Mouse (Mus musculus) myocyte (in vitro differentiated cells): Measurements from ENCODE around the gene Tpgs1. TPM values are rescaled to one million over a fixed set of nuclear protein-coding genes. Genes with fewer than 3 reads are reported as not detected.

ENCODE experiments used
- H3K27me3 ChIP-seq: one replicate; pipeline ENCODE4 v1.6.1; 2011; ENCODE audit not compliant: control insufficient read depth, insufficient read depth, insufficient read length
- H3K36me3 ChIP-seq: one replicate; pipeline ENCODE4 v1.6.1; 2011; ENCODE audit not compliant: control insufficient read depth, insufficient read depth
- H3K4me2 ChIP-seq: one replicate; pipeline ENCODE4 v1.6.1; 2011; ENCODE audit warnings: low read depth, control low read depth
- H3K4me3 ChIP-seq: one replicate; pipeline ENCODE4 v1.5.1; 2011; ENCODE audit warnings: mild to moderate bottlenecking, control low read depth, moderate library complexity
- H3K79me2 ChIP-seq: one replicate; pipeline ENCODE4 v1.6.1; 2011; ENCODE audit not compliant: control insufficient read depth, insufficient read depth
- H3ac ChIP-seq: one replicate; pipeline ENCODE4 v1.6.1; 2011; ENCODE audit not compliant: control insufficient read depth, insufficient read length
- CEBPB ChIP-seq: IDR thresholded peaks from 2 replicates; pipeline ENCODE4 v1.6.1; 2011; ENCODE audit warnings: mild to moderate bottlenecking, moderate library complexity; ENCODE audit not compliant: poor library complexity, insufficient read depth, severe bottlenecking
- E2F4 ChIP-seq: IDR thresholded peaks from one replicate; pipeline ENCODE4 v1.6.1; 2011; ENCODE audit warnings: mild to moderate bottlenecking, control low read depth, moderate library complexity; ENCODE audit not compliant: insufficient read depth
- MAX ChIP-seq: IDR thresholded peaks from one replicate; pipeline ENCODE4 v1.6.1; 2011; ENCODE audit warnings: low read depth, mild to moderate bottlenecking, control low read depth
- MYOD1 ChIP-seq, 3 experiments: IDR thresholded peaks; one replicate each; pipeline ENCODE4 v1.6.1; 2011; ENCODE audit warnings: control low read depth in 2 of 3, low read depth in 2 of 3, mild to moderate bottlenecking in 2 of 3, moderate library complexity in 1 of 3; ENCODE audit not compliant: insufficient read length in 2 of 3, control insufficient read depth in 1 of 3
- MYOG ChIP-seq, 3 experiments: IDR thresholded peaks; one replicate each; pipeline ENCODE4 v1.6.1; 2011; ENCODE audit warnings: control low read depth in 2 of 3, low read depth in 2 of 3, mild to moderate bottlenecking in 2 of 3; ENCODE audit not compliant: insufficient read length in 2 of 3, control insufficient read depth in 1 of 3, insufficient read depth in 1 of 3
- POLR2A ChIP-seq: IDR thresholded peaks from one replicate; pipeline ENCODE4 v1.6.1; 2011; ENCODE audit warnings: low read depth, mild to moderate bottlenecking, control low read depth, moderate library complexity; ENCODE audit not compliant: insufficient read length
- POLR2AphosphoS2 ChIP-seq: IDR thresholded peaks from one replicate; pipeline ENCODE4 v1.6.1; 2011; ENCODE audit warnings: low read depth, control low read depth; ENCODE audit not compliant: insufficient read length
- REST ChIP-seq: IDR thresholded peaks from one replicate; pipeline ENCODE4 v1.6.1; 2011; ENCODE audit warnings: mild to moderate bottlenecking, control low read depth, moderate library complexity; ENCODE audit not compliant: insufficient read depth, insufficient read length
- SRF ChIP-seq: IDR thresholded peaks from one replicate; pipeline ENCODE4 v1.6.1; 2011; ENCODE audit warnings: low read depth; ENCODE audit not compliant: control insufficient read depth, insufficient read length
- TCF12 ChIP-seq: IDR thresholded peaks from one replicate; pipeline ENCODE4 v1.6.1; 2011; ENCODE audit warnings: mild to moderate bottlenecking, control low read depth; ENCODE audit not compliant: poor library complexity, insufficient read depth, severe bottlenecking
- TCF3 ChIP-seq: IDR thresholded peaks from one replicate; pipeline ENCODE4 v1.6.1; 2011; ENCODE audit warnings: low read depth, control low read depth; ENCODE audit not compliant: insufficient read length
- USF1 ChIP-seq: IDR thresholded peaks from one replicate; pipeline ENCODE4 v1.6.1; 2011; ENCODE audit warnings: low read depth, mild to moderate bottlenecking, control low read depth, moderate library complexity
- polyA plus RNA-seq: library from polyadenylated mRNA; unstranded; fragments of >200 nt; fragmentation: generic; extraction: Trizol; gene quantifications from one replicate; pipeline ENCODE4 v1.2.1, GENCODE M21; 2012; ENCODE audit warnings: missing spikeins

Tpgs1 gene
- polyA plus RNA-seq, 1 experiment = 80.2 TPM

DNA sequence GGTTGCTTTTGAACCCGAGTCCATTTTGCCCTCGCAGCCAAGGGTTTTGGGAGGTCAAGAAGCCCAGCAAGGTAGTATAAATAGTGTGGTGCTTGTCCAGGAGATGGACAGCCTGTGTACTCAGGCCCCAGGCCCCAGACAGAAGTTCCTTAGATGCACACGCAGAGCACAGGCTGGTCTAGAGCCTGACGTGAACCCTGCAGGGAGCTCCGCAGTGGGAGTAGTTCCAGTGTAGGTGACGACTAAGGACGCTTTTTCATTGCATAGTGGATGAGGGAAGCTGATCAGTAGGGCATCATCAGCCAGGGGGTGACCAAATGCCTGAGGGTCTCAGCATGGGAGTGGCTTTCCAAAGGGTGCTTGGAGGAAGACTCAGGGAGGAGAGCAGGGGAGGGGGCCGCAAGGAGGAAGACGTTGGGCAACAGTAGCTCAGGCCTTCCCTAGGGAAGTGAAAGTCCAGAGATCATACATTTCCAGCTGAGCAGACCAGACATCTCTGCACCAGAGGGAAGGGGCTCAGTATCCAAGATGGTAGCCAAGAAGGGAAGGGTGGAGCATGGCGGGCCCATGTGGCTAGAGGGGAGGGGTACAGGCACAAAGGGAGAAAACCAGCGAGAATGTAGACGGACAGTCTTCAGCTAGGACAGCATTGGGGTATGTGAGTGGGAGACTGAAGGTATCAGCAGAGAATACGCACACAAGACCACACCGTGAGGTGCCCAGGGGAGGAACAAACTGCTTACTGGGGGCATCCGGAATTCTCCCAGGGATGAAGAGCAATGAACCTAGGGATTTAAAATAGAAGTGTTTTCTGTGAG is 1.1 kb downstream of the Tpgs1 start:
- no peak for TF ChIP-seq USF1
- TF ChIP-seq MAX = no peak
- TF ChIP-seq E2F4 = no peak
- no peak for TF ChIP-seq MYOG (IDR thresholded peaks at IDR 0.05; ENCODE audit: control insufficient read depth in 1 of 3, insufficient read depth in 1 of 3, insufficient read length in 2 of 3, low read depth in 2 of 3)
- no peak for TF ChIP-seq TCF12
- TF ChIP-seq CEBPB = no peak
- TF ChIP-seq REST = no peak
- TF ChIP-seq POLR2A = no peak
- no peak for TF ChIP-seq SRF
- TF ChIP-seq POLR2AphosphoS2 = no peak
- no peak for TF ChIP-seq MYOD1 (IDR thresholded peaks at IDR 0.05; ENCODE audit: control insufficient read depth in 1 of 3, insufficient read length in 2 of 3, low read depth in 2 of 3)
- no peak for TF ChIP-seq TCF3
- Histone ChIP-seq H3K27me3 (peaks cover 6% of the 10 kb centered on the region), H3K4me2 (peak overlapping the region; percentile 92), H3K79me2 (peaks cover 14% of the 10 kb centered on the region), H3K4me3 (peak overlapping the region; percentile 74), H3K36me3 (no peaks in the 10 kb centered on the region), H3ac (peak overlapping the region; percentile 30)

DNA sequence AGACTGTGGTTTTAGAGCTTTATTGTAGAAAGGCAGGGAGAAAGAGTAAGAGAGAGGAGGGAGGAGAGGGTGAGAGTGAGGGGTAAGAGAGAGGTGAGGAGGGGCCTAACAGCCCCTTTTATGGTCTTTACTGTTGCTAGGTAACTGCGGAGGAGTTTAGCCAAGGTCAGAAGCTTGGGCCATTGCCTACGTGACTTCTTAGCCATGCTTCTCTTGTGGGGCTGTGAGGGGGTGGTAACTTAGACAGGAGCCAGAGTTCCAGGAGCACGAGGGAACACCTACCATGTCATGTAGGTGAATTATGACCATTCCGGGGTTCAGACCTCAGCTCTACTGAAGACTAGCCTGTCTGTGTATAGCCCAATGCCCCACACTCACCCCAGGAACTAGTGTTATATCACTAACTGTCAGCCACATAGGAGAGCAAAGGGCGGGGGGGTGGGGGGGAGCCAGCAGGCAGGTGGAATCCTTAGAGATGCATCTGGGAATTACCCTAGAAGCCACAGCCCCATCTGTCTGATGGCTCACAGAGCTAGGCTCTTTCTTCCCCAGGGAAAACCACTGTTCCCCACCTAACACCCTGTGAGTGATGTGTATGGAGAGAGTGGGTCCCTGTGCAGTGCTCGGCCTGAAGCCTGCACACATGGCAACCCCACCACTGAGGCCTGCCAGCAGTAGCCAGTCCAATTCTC is 2.4 kb downstream of the Tpgs1 start:
- H3K27me3 ChIP-seq = peaks cover 1% of the 10 kb centered on the region
- H3K36me3 ChIP-seq = no peaks in the 10 kb centered on the region
- H3K4me2 ChIP-seq = no peak overlapping the region
- H3ac ChIP-seq = no peak overlapping the region
- H3K79me2 ChIP-seq = peaks cover 14% of the 10 kb centered on the region
- TF ChIP-seq MYOG (IDR thresholded peaks at IDR 0.05; ENCODE audit: control insufficient read depth in 1 of 3, insufficient read depth in 1 of 3, insufficient read length in 2 of 3, low read depth in 2 of 3) = no peak
- TF ChIP-seq TCF12 = no peak
- no peak for TF ChIP-seq CEBPB
- TF ChIP-seq MAX = no peak
- no peak for TF ChIP-seq POLR2AphosphoS2
- TF ChIP-seq REST = no peak
- no peak for TF ChIP-seq TCF3
- TF ChIP-seq MYOD1 (IDR thresholded peaks at IDR 0.05; ENCODE audit: control insufficient read depth in 1 of 3, insufficient read length in 2 of 3, low read depth in 2 of 3) = no peak
- TF ChIP-seq SRF = no peak
- TF ChIP-seq E2F4 = no peak
- no peak overlapping the region for H3K4me3 ChIP-seq

DNA sequence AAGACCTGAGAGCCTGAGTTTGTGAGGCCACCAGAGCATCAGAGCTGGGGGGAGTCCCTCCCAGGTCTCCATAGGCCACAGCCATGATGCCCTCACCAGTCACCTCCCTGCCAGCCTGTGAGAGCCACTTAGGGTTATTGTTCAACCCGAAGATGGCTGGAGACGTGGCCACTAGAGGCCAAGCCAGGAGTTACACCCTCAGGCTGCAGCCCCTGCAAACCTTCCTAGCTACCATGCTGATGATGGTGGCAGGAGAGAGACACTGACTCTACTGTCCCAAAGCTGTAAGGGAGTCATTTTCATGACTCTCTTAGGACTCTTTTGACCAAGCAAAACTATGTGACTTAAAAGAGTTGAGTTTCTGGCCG is 2.9 kb downstream of the Tpgs1 start:
- Histone ChIP-seq H3K79me2 (peaks cover 14% of the 10 kb centered on the region), H3K36me3 (no peaks in the 10 kb centered on the region), H3ac (no peak overlapping the region), H3K27me3 (no peaks in the 10 kb centered on the region), H3K4me3 (no peak overlapping the region), H3K4me2 (no peak overlapping the region)
- TF ChIP-seq MYOD1 (IDR thresholded peaks at IDR 0.05; ENCODE audit: control insufficient read depth in 1 of 3, insufficient read length in 2 of 3, low read depth in 2 of 3) (no peak), SRF (no peak), MYOG (IDR thresholded peaks at IDR 0.05; ENCODE audit: control insufficient read depth in 1 of 3, insufficient read depth in 1 of 3, insufficient read length in 2 of 3, low read depth in 2 of 3) (no peak), TCF12 (no peak), MAX (no peak), POLR2A (no peak), E2F4 (no peak), REST (no peak), TCF3 (no peak), CEBPB (no peak), USF1 (no peak), POLR2AphosphoS2 (no peak)

- H3ac ChIP-seq = no peak overlapping the region
- TF ChIP-seq REST (no peak), TCF3 (no peak), MAX (no peak), SRF (no peak), MYOG (IDR thresholded peaks at IDR 0.05; ENCODE audit: control insufficient read depth in 1 of 3, insufficient read depth in 1 of 3, insufficient read length in 2 of 3, low read depth in 2 of 3) (no peak), USF1 (no peak), MYOD1 (IDR thresholded peaks at IDR 0.05; ENCODE audit: control insufficient read depth in 1 of 3, insufficient read length in 2 of 3, low read depth in 2 of 3) (no peak), E2F4 (no peak), CEBPB (no peak), POLR2A (no peak), TCF12 (no peak), POLR2AphosphoS2 (no peak)
- no peak overlapping the region for H3K4me3 ChIP-seq
- peaks cover 14% of the 10 kb centered on the region for H3K79me2 ChIP-seq
- no peaks in the 10 kb centered on the region for H3K27me3 ChIP-seq
- H3K4me2 ChIP-seq = no peak overlapping the region
- no peaks in the 10 kb centered on the region for H3K36me3 ChIP-seq
Observed at GRCm38 (mm10) chr10:79673054-79673453, 3.9 kb downstream of the Tpgs1 start.
